Mouse (Mus musculus) small intestine, adult 10 weeks (tissue): ENCODE results near the gene Iars. TPM values are rescaled to one million over a fixed set of nuclear protein-coding genes. Genes with fewer than 3 reads are reported as not detected.

Experiments
- polyA plus RNA-seq: library from polyadenylated mRNA; stranded (reverse); fragments of 350-450 nt; fragmentation: Illumina TruSeq; extraction: RNeasy Lipid Tissue Mini Kit (QIAGEN cat#74804); gene quantifications from one replicate; pipeline ENCODE4 v1.2.3, GENCODE M21; 2014; ENCODE audit warnings: low replicate concordance

Gene Iars
- 35.0 TPM for polyA plus RNA-seq

GRCm38 (mm10) chr13:49681351-49682232, at the start of gene Iars:
Iars (plus strand) TSS chr13:49682100.

GRCm38 (mm10) chr13:49652481-49653179, 29.3 kb upstream of the Iars start, which contains the start of the genes Cenpp and Nol8:
Cenpp (minus strand) TSS chr13:49652785.
Nol8 (plus strand) TSS chr13:49653078.

Other genes with a start within 250 kb of the Iars start
- gene Tes3-ps, start 188.8 kb upstream of the Iars start, polyA plus RNA-seq: 0.67 TPM
- gene Ecm2, start 177.3 kb upstream of the Iars start, polyA plus RNA-seq: 8.3 TPM
- 57.0 TPM for gene Aspn, start 137.7 kb upstream of the Iars start, polyA plus RNA-seq
- gene Omd, start 99.6 kb upstream of the Iars start, polyA plus RNA-seq: 0.37 TPM
- 114 TPM for gene Ogn, start 74.1 kb upstream of the Iars start, polyA plus RNA-seq
- gene Cenpp, start 29.3 kb upstream of the Iars start, polyA plus RNA-seq: 20.4 TPM
- gene Nol8, start 29.0 kb upstream of the Iars start, polyA plus RNA-seq: 25.5 TPM
- gene Gm30302, start 116.9 kb downstream of the Iars start, polyA plus RNA-seq: not detected